Mouse (Mus musculus) cortical plate, adult 2 months (tissue): ENCODE measurements at regions not wholly inside any gene's neighbourhood (a gene's known extent, or its start where the extent isn't known, plus 50 kb on each side); places are given as distances from the start of the nearest gene placed in this dataset.

Experiments used
- H3K27ac ChIP-seq: fragments of 200-500 bp; 2 replicates; pipeline ENCODE4 v1.5.1; 2012; ENCODE audit warnings: low read length, control low read depth, inconsistent platforms; ENCODE audit not compliant: insufficient read depth
- H3K4me1 ChIP-seq: fragments of 200-500 bp; 2 replicates; pipeline ENCODE4 v1.6.1; 2011; ENCODE audit warnings: low read length; ENCODE audit not compliant: control insufficient read depth, insufficient read depth
- H3K4me3 ChIP-seq: fragments of 200-500 bp; 2 replicates; pipeline ENCODE4 v1.5.1; 2011; ENCODE audit warnings: mild to moderate bottlenecking, low read length, control low read depth; ENCODE audit not compliant: insufficient read depth
- CTCF ChIP-seq: fragments of 200-500 bp; IDR thresholded peaks from 2 replicates; pipeline ENCODE4 v1.5.1; 2011; ENCODE audit warnings: mild to moderate bottlenecking, control low read depth, low read length; ENCODE audit not compliant: insufficient read depth; ENCODE audit errors: extremely low read depth
- POLR2A ChIP-seq: fragments of 200-500 bp; IDR thresholded peaks from 2 replicates; pipeline ENCODE4 v1.6.1; 2011; ENCODE audit warnings: mild to moderate bottlenecking, low read length, control low read depth; ENCODE audit not compliant: insufficient read depth; ENCODE audit errors: extremely low read depth

DNA sequence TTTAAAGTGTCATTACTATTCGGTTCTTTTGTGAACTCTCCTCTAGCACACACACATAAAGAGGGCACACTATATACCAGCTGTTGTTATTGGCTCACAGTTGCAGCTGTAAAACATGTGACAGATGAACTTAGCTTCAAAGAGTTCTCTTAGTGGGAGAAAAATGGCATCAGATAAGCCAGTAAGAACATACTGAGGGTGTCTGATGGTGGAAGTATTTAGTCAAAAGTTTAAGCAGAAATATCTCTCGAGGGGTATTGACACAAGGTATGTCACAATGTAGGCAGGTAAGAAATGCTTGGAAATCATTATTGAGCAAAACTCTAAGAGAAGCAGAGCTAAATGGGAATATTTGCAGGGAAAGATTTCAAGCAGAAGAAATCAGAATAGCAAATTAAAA lies 408.4 kb upstream of the Pik3r1 start:
- Histone ChIP-seq H3K4me3 (no peak overlapping the region), H3K27ac (no peak overlapping the region), H3K4me1 (no peaks in the 10 kb centered on the region)
- TF ChIP-seq CTCF (no peak), POLR2A (no peak)

DNA sequence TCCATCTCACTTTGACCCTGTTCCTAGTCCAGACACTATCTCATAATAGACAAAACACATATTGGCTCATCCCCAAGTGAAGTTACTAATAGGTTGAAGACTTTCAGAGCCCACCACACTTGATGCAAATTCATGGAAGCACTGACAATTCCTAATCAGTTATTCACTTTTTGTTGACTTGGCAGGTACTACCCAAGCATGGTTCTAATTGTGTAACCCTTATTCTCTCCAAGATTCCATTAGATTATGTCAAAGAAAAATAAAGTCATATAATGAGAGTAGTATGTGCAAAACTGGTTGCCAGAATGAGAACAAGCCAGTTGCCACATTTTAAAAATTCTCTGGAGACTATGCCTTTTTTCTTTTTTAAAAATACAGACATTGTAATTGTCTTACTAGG lies 426.7 kb upstream of the Pik3r1 start:
- no peaks in the 10 kb centered on the region for H3K4me1 ChIP-seq
- TF ChIP-seq CTCF (no peak), POLR2A (no peak)
- H3K27ac ChIP-seq: no peak overlapping the region
- H3K4me3 ChIP-seq: no peak overlapping the region

DNA sequence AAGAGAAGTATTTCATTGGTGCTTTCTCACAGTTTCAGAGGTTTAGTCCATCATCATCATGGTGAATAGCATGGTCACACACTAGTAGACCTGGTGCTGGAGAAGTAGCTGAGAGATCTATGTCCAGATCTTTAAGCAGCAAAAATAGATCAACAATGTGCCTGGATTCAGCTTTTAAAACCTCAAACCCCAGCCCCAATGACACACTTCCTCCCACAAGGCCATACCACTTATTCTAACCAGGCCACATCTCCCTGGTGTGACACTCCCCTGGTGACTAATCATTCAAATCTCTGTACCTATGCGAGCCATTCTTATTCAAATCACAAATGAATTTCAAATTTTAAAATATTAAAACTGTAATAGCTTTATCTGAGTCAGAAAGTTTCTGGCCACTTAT lies 434.3 kb upstream of the Pik3r1 start:
- no peaks in the 10 kb centered on the region for H3K4me1 ChIP-seq
- no peak overlapping the region for H3K4me3 ChIP-seq
- no peak overlapping the region for H3K27ac ChIP-seq
- TF ChIP-seq POLR2A: no peak
- no peak for TF ChIP-seq CTCF

DNA sequence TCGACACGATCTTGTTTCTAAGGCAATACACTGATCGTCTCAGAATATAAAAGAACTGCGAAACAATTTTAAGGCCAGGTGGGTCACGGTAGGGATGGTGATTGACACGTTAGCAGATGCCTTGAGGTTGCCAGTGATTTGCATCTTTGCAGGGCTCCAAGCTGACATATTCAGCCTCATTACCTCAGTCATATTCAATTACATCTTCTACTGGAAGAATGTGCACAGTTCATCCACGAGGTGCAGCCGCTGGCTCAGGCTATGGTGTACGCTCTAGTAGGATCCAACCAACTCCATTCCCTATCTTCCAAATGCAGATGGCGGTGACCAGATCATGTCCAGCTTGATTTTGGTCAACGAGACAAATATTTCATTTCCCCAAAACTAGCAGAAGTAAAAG lies 450.5 kb upstream of the Pik3r1 start:
- TF ChIP-seq POLR2A (no peak), CTCF (no peak)
- H3K4me1 ChIP-seq: no peaks in the 10 kb centered on the region
- H3K4me3 ChIP-seq: no peak overlapping the region
- no peak overlapping the region for H3K27ac ChIP-seq

DNA sequence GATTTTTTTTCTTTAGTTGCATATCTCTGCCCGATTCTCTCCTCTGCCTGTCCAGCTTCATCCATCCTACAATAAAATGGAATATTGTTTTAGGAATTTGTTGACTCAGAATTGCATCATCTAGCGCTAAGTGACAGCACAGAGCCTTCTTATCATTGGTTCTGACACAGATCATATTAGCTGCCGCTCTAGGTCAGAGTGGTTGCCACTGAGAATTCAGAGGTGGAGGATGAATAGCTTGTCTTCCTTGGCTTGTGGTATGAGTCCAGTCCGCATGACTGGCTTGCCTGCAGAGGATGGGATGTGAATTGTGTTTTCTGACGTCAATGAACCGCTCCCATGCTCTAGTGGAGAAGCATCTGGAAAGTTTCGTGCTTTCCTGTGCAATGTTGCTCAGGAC lies 462.3 kb upstream of the Cd180 start:
- H3K27ac ChIP-seq: no peak overlapping the region
- TF ChIP-seq CTCF (no peak), POLR2A (no peak)
- H3K4me3 ChIP-seq: no peak overlapping the region

DNA sequence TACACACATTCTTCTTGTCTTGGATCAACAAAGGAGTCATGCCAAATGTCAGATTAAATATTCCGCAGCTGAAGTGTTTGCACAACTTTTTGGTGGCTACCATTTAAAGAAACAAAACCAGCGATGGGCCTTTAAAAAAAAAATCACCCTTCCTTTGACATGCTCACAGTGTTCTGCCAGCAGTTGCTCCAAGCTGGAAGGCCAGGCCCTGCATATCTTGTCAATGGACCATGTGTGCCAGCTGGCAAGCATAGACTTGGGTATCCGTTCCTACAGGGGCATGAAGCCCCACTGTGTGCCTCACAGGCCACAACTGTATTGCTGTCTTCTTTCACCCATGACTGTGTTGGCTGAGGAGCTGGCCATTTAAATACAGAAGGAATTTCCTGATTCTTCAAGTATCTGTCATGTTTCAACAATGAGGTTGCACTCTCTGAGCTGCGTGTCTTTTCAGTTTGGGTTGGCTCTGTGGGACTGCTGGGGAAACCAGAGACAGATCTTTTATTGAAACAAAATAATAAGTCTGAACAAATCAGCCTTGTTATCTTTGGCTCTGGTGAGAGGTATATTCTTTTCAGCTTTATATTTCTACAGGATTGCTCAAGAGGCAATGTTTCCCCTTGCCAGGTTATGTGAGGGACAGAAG lies 460.9 kb upstream of the Cd180 start:
- no peaks in the 10 kb centered on the region for H3K4me1 ChIP-seq
- H3K27ac ChIP-seq: no peak overlapping the region
- TF ChIP-seq POLR2A (no peak), CTCF (no peak)
- no peak overlapping the region for H3K4me3 ChIP-seq

More for the DNA sequence above, 462.3 kb upstream of the Cd180 start:
- no peaks in the 10 kb centered on the region for H3K4me1 ChIP-seq

DNA sequence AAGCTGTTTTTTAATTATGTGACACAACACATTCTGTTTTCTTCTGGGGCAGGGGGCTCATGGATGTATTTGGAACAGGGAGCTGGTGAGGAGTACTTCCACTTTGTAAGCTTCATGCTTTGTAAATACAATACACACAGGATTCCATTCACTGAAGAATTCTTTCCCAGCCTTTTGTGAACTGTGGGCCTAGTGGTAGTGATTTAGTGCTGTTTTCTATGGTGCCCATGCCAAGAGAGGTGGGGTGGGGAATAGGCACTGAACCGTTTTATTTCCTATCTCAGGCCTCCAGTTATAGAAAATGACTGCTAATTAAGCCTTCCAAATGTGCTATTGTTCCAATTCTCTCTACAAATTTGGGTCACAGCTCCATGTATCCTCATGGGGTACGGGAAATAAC lies 442.5 kb upstream of the Cd180 start:
- TF ChIP-seq CTCF (no peak), POLR2A (no peak)
- Histone ChIP-seq H3K27ac (no peak overlapping the region), H3K4me3 (no peak overlapping the region), H3K4me1 (no peaks in the 10 kb centered on the region)

DNA sequence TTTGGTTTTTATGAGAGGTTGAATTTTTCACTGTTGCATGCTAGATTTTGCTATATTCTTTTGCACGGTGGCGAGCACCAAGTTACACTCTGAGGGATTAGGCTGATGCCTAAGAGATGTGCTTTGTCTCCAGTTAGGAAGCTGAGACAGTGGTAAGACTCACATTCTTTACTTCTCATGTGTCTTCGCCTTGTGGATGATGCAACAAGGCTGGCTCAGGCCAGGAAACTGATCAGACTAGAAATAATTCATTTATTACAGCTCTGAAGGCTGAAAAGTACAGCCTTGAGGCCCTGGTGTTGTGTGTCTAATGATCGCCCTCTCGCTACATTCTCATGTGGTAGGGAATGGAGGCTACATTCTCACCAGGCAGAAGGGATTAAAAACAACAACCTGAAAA lies 441.6 kb upstream of the Cd180 start:
- Histone ChIP-seq H3K4me1 (no peaks in the 10 kb centered on the region), H3K27ac (no peak overlapping the region), H3K4me3 (no peak overlapping the region)
- TF ChIP-seq CTCF: no peak
- no peak for TF ChIP-seq POLR2A

DNA sequence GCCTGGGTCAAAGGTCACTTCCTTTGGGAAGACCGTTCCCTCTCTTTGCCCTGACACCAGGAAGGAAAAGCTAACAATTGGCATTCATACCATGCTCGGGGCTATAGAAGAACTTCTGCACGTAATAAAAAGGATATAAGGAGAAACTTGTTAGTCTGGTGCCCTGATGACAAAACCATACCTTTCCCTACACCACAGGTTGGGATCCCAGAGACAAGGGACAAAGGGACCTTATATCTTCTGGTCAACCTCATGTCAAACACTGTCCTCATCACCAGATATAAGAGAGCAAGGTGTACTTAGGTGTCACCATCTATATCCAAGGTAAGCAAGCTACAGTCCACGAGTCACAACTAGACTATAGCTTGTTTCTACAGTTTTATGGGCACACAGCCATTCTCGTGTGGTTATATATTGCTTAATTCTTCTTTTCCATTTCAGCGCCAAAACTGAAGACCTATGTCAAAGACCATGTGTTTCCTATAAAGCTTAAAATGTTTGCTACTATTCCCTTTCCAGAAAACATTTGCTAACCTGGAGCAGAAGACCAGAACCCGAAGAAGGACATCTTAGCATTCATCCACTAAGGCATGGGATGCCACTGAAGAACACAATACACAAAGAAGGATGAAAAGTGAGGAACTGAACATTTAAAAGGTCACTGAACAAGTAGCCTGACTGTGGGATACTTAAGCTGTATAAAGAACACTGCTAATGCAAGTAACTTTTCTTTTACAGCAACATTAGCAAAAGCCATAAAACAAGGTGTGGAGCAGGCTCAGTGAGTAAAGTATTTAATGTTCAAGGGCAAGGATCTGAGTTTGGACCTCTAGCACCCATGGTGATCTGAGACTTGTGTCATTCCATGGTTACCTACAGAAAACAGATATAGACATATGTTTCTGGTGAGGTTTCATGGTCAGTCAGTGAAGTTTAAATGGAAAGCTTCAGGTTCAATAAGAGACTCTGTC lies 437.7 kb upstream of the Cd180 start:
- H3K4me1 ChIP-seq: no peaks in the 10 kb centered on the region
- TF ChIP-seq POLR2A: no peak
- no peak for TF ChIP-seq CTCF
- H3K4me3 ChIP-seq: no peak overlapping the region
- H3K27ac ChIP-seq: no peak overlapping the region

DNA sequence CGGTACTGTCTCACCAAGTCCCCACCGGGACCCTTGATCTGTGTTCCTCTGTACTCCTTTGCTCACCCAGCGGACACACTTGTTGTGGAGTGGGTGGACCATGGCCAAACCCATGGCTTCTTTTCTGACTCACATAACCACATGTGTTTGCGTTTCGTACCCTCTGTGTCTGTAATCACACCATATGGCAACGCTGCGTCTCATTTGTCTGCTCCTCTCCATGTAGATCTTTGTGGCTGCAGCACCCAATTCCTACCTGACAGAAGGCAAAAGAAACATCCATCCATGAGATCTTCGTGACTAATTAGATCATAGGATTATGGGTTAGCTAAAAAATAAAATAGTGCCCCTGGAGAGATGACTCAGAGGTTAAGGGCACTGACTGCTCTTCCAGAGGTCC lies 435.2 kb upstream of the Cd180 start:
- H3K27ac ChIP-seq: no peak overlapping the region
- no peaks in the 10 kb centered on the region for H3K4me1 ChIP-seq
- TF ChIP-seq CTCF (no peak), POLR2A (no peak)
- H3K4me3 ChIP-seq: no peak overlapping the region
